ENCODE assay signal across 29 mouse cellular contexts in genomic region chr6:84315175-84315912, GRCm38 (mm10).
DNase-seq lines count a peak whose midpoint lies in the region; ATAC-seq lines count a peak whose summit lies in the region.
"Had no signal": no experiment of that assay in that cellular context is flagged by ENCODE, and none has a peak within 500 bp of the region (broad histone marks: within the 10 kb centered on the region; RNA-seq: fewer than 3 reads in every experiment).

No protein-coding gene starts in this region.

- peak; percentile 66 for DNase-seq in 416B (ENCODE audit: low read depth)
- peak; percentile 29 for DNase-seq in embryonic facial prominence, embryonic 10.5 days (ENCODE audit: low spot score)
- no peak for DNase-seq in lung, postnatal 36 days
- no peak for DNase-seq in urinary bladder, adult 2 months (ENCODE audit: low spot score)
- no peak for DNase-seq in ovary, postnatal 10 days (ENCODE audit: low spot score)
- DNase-seq: adrenal gland, postnatal 25 days; cerebellum, adult 2 months; cerebellum, postnatal 36 days; heart, postnatal 10 days; kidney, adult 8-10 months; kidney, postnatal 4 days; layer of hippocampus, postnatal 36 days; lung, embryonic 14.5 days; lung, postnatal 14 days; spleen, adult 18-20 months; thymus, postnatal 14 days had no signal

- no peaks in the 10 kb centered on the region for H3K9me3 ChIP-seq in embryonic facial prominence, embryonic 10.5 days
- H3K9me3 ChIP-seq: embryonic facial prominence, embryonic 15.5 days; forebrain, embryonic 13.5 days; heart, embryonic 13.5 days; limb, embryonic 12.5 days; liver, embryonic 15.5 days; megakaryocyte, embryonic 14.5 days; midbrain, embryonic 12.5 days; neural tube, embryonic 13.5 days had no signal

- peaks cover 50% of the 10 kb centered on the region for H3K4me1 ChIP-seq in embryonic facial prominence, embryonic 10.5 days
- H3K4me1 ChIP-seq: liver, embryonic 15.5 days had no signal

- no peak overlapping the region for H3K4me3 ChIP-seq in embryonic facial prominence, embryonic 10.5 days
- H3K4me3 ChIP-seq: embryonic facial prominence, embryonic 15.5 days; forebrain, embryonic 13.5 days; heart, embryonic 13.5 days; limb, embryonic 12.5 days; liver, embryonic 15.5 days; megakaryocyte, embryonic 14.5 days; midbrain, embryonic 12.5 days; neural tube, embryonic 13.5 days had no signal

- peak overlapping the region; percentile 1; the same call in 1 of the 2 replicates for H3K27ac ChIP-seq in embryonic facial prominence, embryonic 10.5 days (replicated peaks)
- H3K27ac ChIP-seq: embryonic facial prominence, embryonic 15.5 days; forebrain, embryonic 13.5 days; heart, embryonic 13.5 days; hindbrain, postnatal 0 days; kidney, postnatal 0 days; limb, embryonic 12.5 days; liver, embryonic 15.5 days; midbrain, embryonic 12.5 days; neural tube, embryonic 13.5 days had no signal

- H3K27me3 ChIP-seq in embryonic facial prominence, embryonic 10.5 days (replicated peaks; ENCODE audit: low read depth, poor library complexity, severe bottlenecking) = peaks cover 13% of the 10 kb centered on the region; the same call in 1 of the 2 replicates
- H3K27me3 ChIP-seq: embryonic facial prominence, embryonic 15.5 days; forebrain, embryonic 13.5 days; limb, embryonic 12.5 days had no signal

- WGBS in embryonic facial prominence, embryonic 10.5 days = 69% methylated on average over 8 of the region's 8 CpGs

- ATAC-seq in hematopoietic stem cell, adult 5-6 weeks (replicated peaks in 1 of 2; ENCODE audit: insufficient read depth in 1 of 2, low FRiP score in 2 of 2, low TSS enrichment in 1 of 2, low read depth in 1 of 2, poor library complexity in 2 of 2, severe bottlenecking in 2 of 2) = peak; percentile 81 to 85
- ATAC-seq in megakaryocyte progenitor cell, adult 5-6 weeks (replicated peaks; ENCODE audit: poor library complexity) = peak; percentile 85
- ATAC-seq: forebrain, embryonic 13.5 days; hindbrain, postnatal 0 days; intestine, embryonic 16.5 days had no signal

- H3K36me3 ChIP-seq in embryonic facial prominence, embryonic 10.5 days (replicated peaks) = no peaks in the 10 kb centered on the region
- H3K36me3 ChIP-seq: embryonic facial prominence, embryonic 15.5 days; heart, embryonic 13.5 days; limb, embryonic 12.5 days; liver, embryonic 15.5 days; midbrain, embryonic 12.5 days; neural tube, embryonic 13.5 days had no signal

Comparison
In these comparisons a context has a peak if more than half of its experiments do, and no peak if none do; other contexts are left out.
1. DNase-seq: peak in 416B (single experiment) and embryonic facial prominence, embryonic 10.5 days (single experiment); none in lung, postnatal 36 days (single experiment), urinary bladder, adult 2 months (single experiment) and ovary, postnatal 10 days (single experiment).